Mouse (Mus musculus) heart, embryonic 16.5 days (tissue): Measurements from ENCODE around the gene Grap2. TPM values are rescaled to one million over a fixed set of nuclear protein-coding genes. Genes with fewer than 3 reads are reported as not detected.

Experiments
- ATAC-seq: fragments of 200-750 bp; cut with Nextera tagmentation; replicated peaks from 2 replicates; pipeline ENCODE4 v1.8.0; 2017; ENCODE audit warnings: moderate number of reproducible peaks; ENCODE audit not compliant: insufficient read depth, low FRiP score; ENCODE audit errors: extremely low read depth
- H3K27ac ChIP-seq: fragments of 300-500 bp; sonication (generic); 2 replicates; pipeline ENCODE4 v1.5.1; 2014; ENCODE audit warnings: mild to moderate bottlenecking, low read length, control low read depth, moderate library complexity
- H3K27me3 ChIP-seq: fragments of 300-500 bp; sonication (generic); 2 replicates; pipeline ENCODE4 v1.6.1; 2014; ENCODE audit warnings: low read length, mixed read lengths; ENCODE audit not compliant: control insufficient read depth, insufficient read depth
- H3K36me3 ChIP-seq: fragments of 300-500 bp; sonication (generic); 2 replicates; pipeline ENCODE4 v1.6.1; 2014; ENCODE audit not compliant: control insufficient read depth, insufficient read depth
- H3K4me1 ChIP-seq: fragments of 300-500 bp; sonication (generic); 2 replicates; pipeline ENCODE4 v1.6.1; 2014; ENCODE audit warnings: low read length, mixed read lengths; ENCODE audit not compliant: control insufficient read depth, insufficient read depth
- H3K4me2 ChIP-seq: fragments of 300-500 bp; sonication (generic); 2 replicates; pipeline ENCODE4 v1.6.1; 2014; ENCODE audit warnings: low read depth, mild to moderate bottlenecking, control low read depth, low read length
- H3K4me3 ChIP-seq: fragments of 300-500 bp; sonication (generic); 2 replicates; pipeline ENCODE4 v1.5.1; 2014; ENCODE audit warnings: mild to moderate bottlenecking, control low read depth, low read length
- H3K9ac ChIP-seq: fragments of 300-500 bp; sonication (generic); 2 replicates; pipeline ENCODE4 v1.6.1; 2014; ENCODE audit warnings: low read length, control low read depth
- H3K9me3 ChIP-seq: fragments of 300-500 bp; sonication (generic); replicated peaks from 2 replicates; pipeline ENCODE4 v1.6.1; 2016; ENCODE audit warnings: low read length; ENCODE audit not compliant: control insufficient read depth
- WGBS: fragments of 180-500 bp; shearing (Covaris S2); extraction: QIAGEN DNeasy Blood & Tissue Kit; methylation state at CpG from one replicate; pipeline ENCODE4 v1.1.7; 2014; 5-methylcytosine and 5-hydroxymethylcytosine counted together
- polyA plus RNA-seq: library from polyadenylated mRNA; unstranded; fragments of >200 nt; fragmentation: Nextera tagmentation; extraction: Ambion mirVana; gene quantifications from 2 replicates; pipeline ENCODE4 v1.2.1, GENCODE M21; 2015

Gene Grap2
- polyA plus RNA-seq, 1 experiment from 2014 or later = 4.9 TPM

DNA sequence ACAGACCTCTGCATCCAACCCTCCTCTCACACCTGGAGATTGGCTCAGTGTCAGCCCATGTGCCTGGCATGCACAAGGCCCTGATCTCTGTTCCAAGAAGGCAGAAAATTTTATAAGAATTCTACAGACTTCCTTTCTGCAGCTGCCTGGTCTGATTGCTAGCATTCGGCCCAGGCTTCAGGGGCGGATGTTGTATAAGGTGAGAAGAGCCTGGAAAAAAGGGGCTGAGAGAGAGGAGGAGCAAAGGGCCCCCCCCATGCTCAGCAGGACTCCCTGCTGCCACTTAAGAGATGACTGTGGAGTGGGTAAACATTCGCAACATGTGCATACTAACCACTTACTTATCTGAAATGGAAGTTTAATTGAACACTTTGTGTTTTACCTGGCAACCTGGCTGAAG lies 35.6 kb downstream of the Grap2 start:
- Histone ChIP-seq H3K9ac (no peak overlapping the region), H3K27ac (peak overlapping the region; percentile 6), H3K4me1 (no peaks in the 10 kb centered on the region), H3K27me3 (no peaks in the 10 kb centered on the region), H3K4me3 (no peak overlapping the region), H3K4me2 (no peak overlapping the region), H3K36me3 (no peaks in the 10 kb centered on the region), H3K9me3 (no peaks in the 10 kb centered on the region)
- WGBS = 69% methylated on average over 3 of the region's 3 CpGs
- ATAC-seq = no peak

DNA sequence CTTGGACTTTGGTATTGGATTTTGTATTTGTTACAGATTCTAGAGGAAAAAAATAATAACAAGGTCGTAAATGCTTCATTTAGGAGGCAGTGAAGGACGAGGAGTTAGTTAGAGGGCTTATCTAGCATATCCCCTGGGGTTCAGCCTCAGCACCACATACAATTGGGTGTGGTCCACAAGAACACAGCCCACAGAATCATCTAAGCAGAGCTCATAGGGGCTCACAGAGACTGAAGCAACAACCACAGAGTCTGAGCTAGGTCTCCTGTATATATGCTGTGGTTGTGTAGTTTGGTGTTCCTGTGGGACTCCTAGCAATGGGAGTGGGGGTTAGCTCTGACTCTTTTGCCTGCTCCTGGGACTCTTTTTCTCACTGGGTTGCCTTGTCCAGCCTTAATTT lies 37.9 kb downstream of the Grap2 start:
- H3K27me3 ChIP-seq = no peaks in the 10 kb centered on the region
- H3K27ac ChIP-seq = no peak overlapping the region
- 70% methylated on average over 2 of the region's 2 CpGs for WGBS
- H3K9ac ChIP-seq = no peak overlapping the region
- H3K9me3 ChIP-seq = no peaks in the 10 kb centered on the region
- no peak overlapping the region for H3K4me2 ChIP-seq
- H3K36me3 ChIP-seq = no peaks in the 10 kb centered on the region
- ATAC-seq = no peak
- no peaks in the 10 kb centered on the region for H3K4me1 ChIP-seq
- H3K4me3 ChIP-seq = no peak overlapping the region

DNA sequence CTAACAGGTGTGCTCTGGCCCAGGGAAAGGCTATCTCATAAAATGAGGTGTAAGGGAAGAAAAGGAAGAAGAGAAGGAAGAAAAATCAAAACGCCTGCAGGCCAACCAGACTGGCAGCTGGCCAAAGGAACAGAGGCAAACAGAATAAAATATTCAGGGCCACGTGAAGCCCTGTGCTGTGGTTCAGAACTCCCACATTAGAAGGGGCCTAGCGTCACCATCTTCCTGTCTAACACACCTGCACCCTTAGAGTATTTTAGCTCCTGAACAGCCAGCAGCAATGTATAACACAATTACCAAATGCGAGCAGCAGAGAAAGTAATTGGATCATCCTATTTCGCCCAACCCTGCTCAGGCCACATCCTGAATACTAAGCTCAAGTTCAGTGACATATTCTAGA lies 39.1 kb downstream of the Grap2 start:
- no peak for ATAC-seq
- no peak overlapping the region for H3K4me3 ChIP-seq

DNA sequence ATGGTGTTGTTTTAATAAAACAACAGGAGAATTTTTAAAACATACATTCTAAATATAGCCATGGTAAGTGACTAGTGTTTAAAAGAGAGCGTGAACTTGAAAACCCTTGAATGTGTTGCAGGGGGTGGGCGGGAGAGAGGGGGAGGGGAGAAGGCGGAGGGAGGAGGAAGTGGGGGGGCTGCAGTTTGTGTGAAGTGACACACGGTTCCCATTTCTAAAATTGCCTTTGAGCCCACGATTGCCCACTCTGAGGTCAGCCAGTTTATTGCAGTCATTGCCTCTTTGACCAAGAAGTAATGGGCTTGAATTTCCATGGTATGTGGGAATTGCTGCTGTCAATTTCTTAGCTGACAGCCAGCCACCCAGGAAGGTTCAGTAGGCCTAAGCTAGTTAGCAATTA lies 41.5 kb downstream of the Grap2 start:
- peak overlapping the region; percentile 9; the same call in 1 of the 2 replicates for H3K27ac ChIP-seq
- H3K36me3 ChIP-seq = no peaks in the 10 kb centered on the region
- no peak overlapping the region for H3K9ac ChIP-seq
- WGBS = 62% methylated on average over 5 of the region's 5 CpGs
- no peak for ATAC-seq
- no peaks in the 10 kb centered on the region for H3K9me3 ChIP-seq
- H3K4me1 ChIP-seq = 0 out of 2 replicates have a peak, but pooled peaks cover 3% of the 10 kb centered on the region
- H3K27me3 ChIP-seq = peaks cover 6% of the 10 kb centered on the region
- no peak overlapping the region for H3K4me2 ChIP-seq
- no peak overlapping the region for H3K4me3 ChIP-seq

More for the DNA sequence above, 39.1 kb downstream of the Grap2 start:
- Histone ChIP-seq H3K4me1 (0 out of 2 replicates have a peak, but pooled peaks cover 3% of the 10 kb centered on the region), H3K9me3 (no peaks in the 10 kb centered on the region), H3K27me3 (peaks cover 1% of the 10 kb centered on the region), H3K27ac (0 out of 2 replicates have a peak overlapping the region, but pooled peaks have one; percentile 4), H3K36me3 (no peaks in the 10 kb centered on the region), H3K4me2 (no peak overlapping the region), H3K9ac (no peak overlapping the region)
- 63% methylated on average over 5 of the region's 5 CpGs for WGBS

DNA sequence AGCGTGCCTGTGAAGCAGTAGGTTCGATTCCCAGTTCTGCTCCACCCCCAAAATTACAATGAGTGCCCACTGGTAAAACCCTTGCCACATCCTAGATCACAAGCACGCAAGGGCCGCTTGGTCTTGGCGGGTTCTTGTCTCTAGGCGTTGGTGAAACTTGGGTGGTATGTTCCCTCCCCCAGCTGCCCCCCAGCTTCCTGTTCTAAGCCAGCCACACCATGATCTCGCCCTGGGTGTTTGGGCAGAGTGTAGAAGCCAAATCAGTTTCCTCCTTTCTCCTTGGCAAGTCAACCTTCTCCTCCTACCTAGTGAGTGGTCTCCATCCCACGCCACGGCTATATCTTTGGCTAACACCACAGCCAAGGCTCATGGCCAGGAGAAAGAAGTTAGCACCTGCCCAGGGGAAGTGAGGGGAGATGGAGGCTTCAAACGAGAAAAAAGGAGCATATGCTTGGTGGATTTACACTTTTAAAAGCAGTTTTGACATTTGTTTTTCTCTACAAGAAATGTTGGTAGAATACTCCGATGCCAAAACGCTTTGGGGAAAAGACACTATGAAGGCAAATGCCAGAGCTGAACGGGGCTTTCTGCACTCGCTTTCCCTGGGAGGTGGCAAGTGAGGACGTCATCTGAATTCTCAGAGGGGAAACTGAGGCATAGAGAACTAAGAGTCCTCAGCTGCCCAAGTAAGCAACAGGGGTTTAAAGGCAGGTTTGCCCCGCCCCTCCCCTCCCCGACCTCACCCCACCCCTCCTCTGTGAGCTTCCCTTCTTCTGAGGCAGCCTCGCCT lies 42.3 kb downstream of the Grap2 start:
- Histone ChIP-seq H3K27me3 (peaks cover 6% of the 10 kb centered on the region), H3K4me2 (no peak overlapping the region), H3K9me3 (no peaks in the 10 kb centered on the region), H3K4me1 (0 out of 2 replicates have a peak, but pooled peaks cover 3% of the 10 kb centered on the region), H3K9ac (no peak overlapping the region), H3K27ac (peak overlapping the region; percentile 9; the same call in 1 of the 2 replicates), H3K36me3 (no peaks in the 10 kb centered on the region), H3K4me3 (no peak overlapping the region)
- ATAC-seq = no peak
- WGBS = 56% methylated on average over 18 of the region's 18 CpGs

DNA sequence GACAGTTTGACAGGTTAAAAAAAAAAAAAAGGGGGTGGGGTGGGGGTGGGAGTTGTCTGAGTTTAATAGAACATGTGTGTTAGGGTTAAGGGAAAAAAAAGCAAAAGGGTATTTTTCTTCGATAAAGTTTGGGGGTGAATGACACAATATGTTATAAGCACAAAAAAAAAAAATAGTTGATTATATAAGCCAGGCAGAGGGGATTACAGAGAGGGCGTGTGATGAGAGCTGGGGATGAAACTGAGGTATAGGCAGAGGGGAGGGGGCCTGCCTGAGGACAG lies 42.8 kb downstream of the Grap2 start:
- peaks cover 6% of the 10 kb centered on the region for H3K27me3 ChIP-seq
- H3K27ac ChIP-seq = no peak overlapping the region
- 45% methylated on average over 2 of the region's 2 CpGs for WGBS
- H3K4me1 ChIP-seq = 0 out of 2 replicates have a peak, but pooled peaks cover 3% of the 10 kb centered on the region
- H3K9ac ChIP-seq = no peak overlapping the region
- no peaks in the 10 kb centered on the region for H3K36me3 ChIP-seq
- no peak overlapping the region for H3K4me3 ChIP-seq
- H3K4me2 ChIP-seq = no peak overlapping the region
- ATAC-seq = no peak
- H3K9me3 ChIP-seq = no peaks in the 10 kb centered on the region

DNA sequence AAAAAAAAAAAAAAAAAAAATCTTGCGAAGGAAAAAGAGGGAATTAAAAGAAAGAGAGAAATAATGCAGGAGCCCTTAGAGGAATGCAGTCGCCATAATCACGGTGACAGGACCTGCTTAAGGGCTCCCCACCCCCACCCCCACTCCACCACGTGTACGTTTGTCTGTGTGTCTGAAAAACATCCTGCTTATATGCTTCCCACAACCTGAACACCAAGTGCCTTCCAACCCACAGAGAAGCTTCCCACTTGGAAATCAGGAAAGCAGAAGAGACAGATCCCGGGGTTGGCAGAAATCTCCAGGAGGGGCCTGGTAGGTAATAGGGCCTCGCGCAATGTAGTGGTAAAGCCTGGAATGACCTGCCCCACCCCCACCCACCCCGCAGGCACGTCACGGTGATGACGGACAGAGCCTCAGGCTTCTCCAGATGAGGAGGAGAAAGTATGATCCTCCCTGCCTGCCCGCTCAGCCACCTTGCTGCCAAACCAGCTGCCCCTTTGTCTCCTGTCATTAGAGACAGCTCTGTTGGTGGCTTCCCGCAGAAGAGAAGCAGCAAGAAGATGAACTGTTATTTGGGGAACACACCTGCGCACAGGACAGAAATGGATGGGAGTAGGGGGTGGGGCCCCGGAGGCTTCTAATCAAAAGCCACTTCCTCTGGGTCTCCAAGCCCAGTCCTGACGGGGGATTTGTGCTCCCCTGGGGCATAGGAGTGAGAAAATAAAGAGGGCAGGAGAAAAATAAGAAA lies 43.4 kb downstream of the Grap2 start:
- H3K27me3 ChIP-seq = peaks cover 6% of the 10 kb centered on the region
- H3K9ac ChIP-seq = no peak overlapping the region
- H3K4me2 ChIP-seq = peak overlapping the region; percentile 38
- peak; percentile 49 for ATAC-seq
- 8% methylated on average over 16 of the region's 17 CpGs for WGBS
- H3K4me3 ChIP-seq = no peak overlapping the region
- 0 out of 2 replicates have a peak, but pooled peaks cover 3% of the 10 kb centered on the region for H3K4me1 ChIP-seq
- H3K36me3 ChIP-seq = no peaks in the 10 kb centered on the region
- H3K27ac ChIP-seq = no peak overlapping the region
- no peaks in the 10 kb centered on the region for H3K9me3 ChIP-seq

DNA sequence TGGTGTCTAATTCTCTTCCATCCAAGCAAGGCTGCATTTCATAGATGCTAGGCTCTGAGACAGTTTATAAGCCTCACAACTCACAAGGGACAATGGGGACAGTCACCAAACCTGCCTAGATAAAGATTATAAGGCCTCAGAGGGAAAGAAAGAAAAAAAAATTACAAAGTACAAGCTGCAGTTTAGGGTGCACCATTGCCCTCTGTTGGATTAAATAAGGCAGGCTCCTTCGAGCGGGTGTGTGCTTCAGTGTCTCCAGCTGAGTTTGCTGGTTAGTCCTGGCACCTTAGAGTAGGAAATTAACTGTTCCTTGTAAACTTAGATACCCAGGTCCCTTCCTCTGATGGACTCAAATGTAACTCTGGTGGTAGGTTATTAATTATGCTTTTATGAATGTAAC lies 45.4 kb downstream of the Grap2 start:
- Histone ChIP-seq H3K36me3 (no peaks in the 10 kb centered on the region), H3K4me3 (no peak overlapping the region)
- 61% methylated on average over 2 of the region's 2 CpGs for WGBS

DNA sequence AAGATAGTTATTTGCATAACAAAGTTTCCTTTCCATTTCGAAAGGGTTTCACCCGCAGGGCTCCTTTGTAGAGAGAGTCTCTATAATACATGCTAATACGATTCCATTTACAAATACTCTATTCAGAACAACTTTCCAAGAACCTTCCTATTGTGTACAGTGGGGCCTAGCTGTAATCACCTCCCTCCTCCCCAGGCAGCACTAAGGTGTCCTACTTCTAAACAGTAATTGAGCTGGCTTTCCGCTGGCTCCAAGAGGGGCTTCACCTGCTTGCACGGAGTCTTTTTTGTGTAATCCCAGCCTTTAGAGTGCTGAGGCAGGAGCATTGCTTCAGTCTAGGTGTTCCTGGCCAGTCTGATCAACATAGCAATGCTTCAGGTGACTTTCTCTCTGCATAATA lies 46.8 kb downstream of the Grap2 start:
- 83% methylated on average over 5 of the region's 5 CpGs for WGBS

More for the DNA sequence above, 45.4 kb downstream of the Grap2 start:
- H3K9ac ChIP-seq = no peak overlapping the region
- H3K4me2 ChIP-seq = no peak overlapping the region
- peaks cover 6% of the 10 kb centered on the region for H3K27me3 ChIP-seq
- no peak for ATAC-seq
- H3K27ac ChIP-seq = no peak overlapping the region
- peaks cover 8% of the 10 kb centered on the region for H3K4me1 ChIP-seq
- no peaks in the 10 kb centered on the region for H3K9me3 ChIP-seq

More for the DNA sequence above, 46.8 kb downstream of the Grap2 start:
- no peak overlapping the region for H3K4me3 ChIP-seq
- H3K9ac ChIP-seq = no peak overlapping the region
- ATAC-seq = no peak
- H3K27ac ChIP-seq = no peak overlapping the region
- H3K27me3 ChIP-seq = peaks cover 6% of the 10 kb centered on the region
- peaks cover 18% of the 10 kb centered on the region for H3K4me1 ChIP-seq
- H3K9me3 ChIP-seq = no peaks in the 10 kb centered on the region
- H3K4me2 ChIP-seq = no peak overlapping the region
- no peaks in the 10 kb centered on the region for H3K36me3 ChIP-seq
